Mouse (Mus musculus) midbrain, embryonic 15.5 days (tissue): ENCODE data around the gene Atp6v0a2. TPM values are rescaled to one million over a fixed set of nuclear protein-coding genes. Genes with fewer than 3 reads are reported as not detected.
"Not testable (repeated sequence)": the region's sequence is repeated elsewhere in the genome, so short reads cannot be mapped to it uniquely, and the experiment has no call there.

ENCODE experiments used
- ATAC-seq: fragments of 200-750 bp; cut with Nextera tagmentation; replicated peaks from 2 replicates; pipeline ENCODE4 v1.8.0; 2017; ENCODE audit warnings: moderate TSS enrichment
- H3K27ac ChIP-seq: fragments of 300-500 bp; sonication (generic); 2 replicates; pipeline ENCODE4 v1.5.1; 2015; ENCODE audit warnings: mild to moderate bottlenecking, inconsistent platforms
- H3K27me3 ChIP-seq: fragments of 300-500 bp; sonication (generic); replicated peaks from 2 replicates; pipeline ENCODE4 v1.6.1; 2015; ENCODE audit warnings: inconsistent platforms
- H3K36me3 ChIP-seq: fragments of 300-500 bp; sonication (generic); replicated peaks from 2 replicates; pipeline ENCODE4 v1.6.1; 2015; ENCODE audit warnings: inconsistent platforms
- H3K4me1 ChIP-seq: fragments of 300-500 bp; sonication (generic); 2 replicates; pipeline ENCODE4 v1.6.1; 2015; ENCODE audit warnings: inconsistent platforms
- H3K4me2 ChIP-seq: fragments of 300-500 bp; sonication (generic); 2 replicates; pipeline ENCODE4 v1.6.1; 2015; ENCODE audit warnings: inconsistent platforms, mild to moderate bottlenecking, moderate library complexity
- H3K4me3 ChIP-seq: fragments of 300-500 bp; sonication (generic); 2 replicates; pipeline ENCODE4 v1.5.1; 2015; ENCODE audit warnings: mild to moderate bottlenecking, inconsistent platforms
- H3K9ac ChIP-seq: fragments of 300-500 bp; sonication (generic); 2 replicates; pipeline ENCODE4 v1.6.1; 2015; ENCODE audit warnings: mild to moderate bottlenecking, inconsistent platforms
- H3K9me3 ChIP-seq: fragments of 300-500 bp; sonication (generic); 2 replicates; pipeline ENCODE4 v1.6.1; 2016; ENCODE audit warnings: inconsistent platforms
- WGBS: fragments of 180-500 bp; shearing (Covaris S2); methylation state at CpG from one replicate; pipeline ENCODE4 v1.1.7; 2015; ENCODE audit warnings: mixed read lengths; 5-methylcytosine and 5-hydroxymethylcytosine counted together
- polyA plus RNA-seq: library from polyadenylated mRNA; unstranded; fragments of >200 nt; fragmentation: Nextera tagmentation; extraction: Ambion mirVana; gene quantifications from 2 replicates; pipeline ENCODE4 v1.2.1, GENCODE M21; 2015

The Atp6v0a2 gene
- polyA plus RNA-seq, 1 experiment from 2014 or later = 44.4 TPM

- no peak for ATAC-seq
- H3K27ac ChIP-seq = no peak overlapping the region
- 87% methylated on average over 10 of the region's 10 CpGs for WGBS
- H3K4me3 ChIP-seq = no peak overlapping the region
- no peaks in the 10 kb centered on the region for H3K4me1 ChIP-seq
- no peaks in the 10 kb centered on the region for H3K27me3 ChIP-seq
- H3K4me2 ChIP-seq = no peak overlapping the region
- peaks cover 8% of the 10 kb centered on the region; the same call in 1 of the 2 replicates for H3K36me3 ChIP-seq
- H3K9ac ChIP-seq = no peak overlapping the region
- H3K9me3 ChIP-seq = no peaks in the 10 kb centered on the region
Observed at GRCm38 (mm10) chr5:124618711-124619110, 9.7 kb upstream of the Atp6v0a2 start.

- no peaks in the 10 kb centered on the region for H3K27me3 ChIP-seq
- 63% methylated on average over 13 of the region's 13 CpGs for WGBS
- H3K27ac ChIP-seq = no peak overlapping the region
- H3K4me2 ChIP-seq = no peak overlapping the region
- no peak overlapping the region for H3K4me3 ChIP-seq
- peaks cover 8% of the 10 kb centered on the region; the same call in 1 of the 2 replicates for H3K36me3 ChIP-seq
- ATAC-seq = no peak
- H3K4me1 ChIP-seq = no peaks in the 10 kb centered on the region
- H3K9ac ChIP-seq = no peak overlapping the region
- no peaks in the 10 kb centered on the region for H3K9me3 ChIP-seq
Observed at GRCm38 (mm10) chr5:124621362-124621761, 7.0 kb upstream of the Atp6v0a2 start.

- Histone ChIP-seq H3K36me3 (peaks cover 5% of the 10 kb centered on the region; the same call in 1 of the 2 replicates), H3K4me2 (no peak overlapping the region), H3K9me3 (no peaks in the 10 kb centered on the region), H3K9ac (no peak overlapping the region), H3K27me3 (no peaks in the 10 kb centered on the region), H3K4me3 (no peak overlapping the region), H3K4me1 (peaks cover 1% of the 10 kb centered on the region), H3K27ac (no peak overlapping the region)
- WGBS = 85% methylated on average over 15 of the region's 15 CpGs
- ATAC-seq = no peak
Observed at GRCm38 (mm10) chr5:124622890-124623289, 5.5 kb upstream of the Atp6v0a2 start.

GRCm38 (mm10) chr5:124624291-124624690 lies 4.1 kb upstream of the Atp6v0a2 start:
- no peak for ATAC-seq
- no peaks in the 10 kb centered on the region for H3K9me3 ChIP-seq
- H3K27ac ChIP-seq = no peak overlapping the region
- 0 out of 2 replicates have a peak, but pooled peaks cover 5% of the 10 kb centered on the region for H3K36me3 ChIP-seq
- no peak overlapping the region for H3K9ac ChIP-seq
- no peak overlapping the region for H3K4me3 ChIP-seq
- H3K27me3 ChIP-seq = no peaks in the 10 kb centered on the region
- 92% methylated on average over 9 of the region's 9 CpGs for WGBS
- no peak overlapping the region for H3K4me2 ChIP-seq
- H3K4me1 ChIP-seq = peaks cover 8% of the 10 kb centered on the region

- peak overlapping the region; percentile 83 for H3K4me2 ChIP-seq
- WGBS = 25% methylated on average over 11 of the region's 11 CpGs
- peak overlapping the region; percentile 89 for H3K9ac ChIP-seq
- no peaks in the 10 kb centered on the region for H3K9me3 ChIP-seq
- H3K27me3 ChIP-seq = no peaks in the 10 kb centered on the region
- peak overlapping the region; percentile 85 for H3K4me3 ChIP-seq
- ATAC-seq = no peak; the same call in 1 of the 2 replicates
- H3K27ac ChIP-seq = no peak overlapping the region
- peaks cover 19% of the 10 kb centered on the region for H3K4me1 ChIP-seq
- H3K36me3 ChIP-seq = peaks cover 5% of the 10 kb centered on the region
Observed at GRCm38 (mm10) chr5:124629641-124630040, 1.3 kb downstream of the Atp6v0a2 start.

GRCm38 (mm10) chr5:124631685-124632084 lies 3.3 kb downstream of the Atp6v0a2 start:
- ATAC-seq = no peak
- 94% methylated on average over 11 of the region's 11 CpGs for WGBS
- Histone ChIP-seq H3K27me3 (no peaks in the 10 kb centered on the region), H3K9ac (no peak overlapping the region), H3K27ac (no peak overlapping the region), H3K4me3 (no peak overlapping the region), H3K9me3 (no peaks in the 10 kb centered on the region), H3K4me1 (peaks cover 19% of the 10 kb centered on the region), H3K4me2 (no peak overlapping the region), H3K36me3 (peaks cover 18% of the 10 kb centered on the region)

GRCm38 (mm10) chr5:124632461-124632860 lies 4.1 kb downstream of the Atp6v0a2 start:
- WGBS = 82% methylated on average over 5 of the region's 5 CpGs
- Histone ChIP-seq H3K4me1 (peaks cover 19% of the 10 kb centered on the region), H3K36me3 (peaks cover 25% of the 10 kb centered on the region), H3K27ac (no peak overlapping the region), H3K4me2 (no peak overlapping the region), H3K27me3 (no peaks in the 10 kb centered on the region), H3K4me3 (no peak overlapping the region), H3K9ac (no peak overlapping the region), H3K9me3 (no peaks in the 10 kb centered on the region)
- no peak for ATAC-seq

GRCm38 (mm10) chr5:124633425-124633824 lies 5.0 kb downstream of the Atp6v0a2 start:
- ATAC-seq = no peak
- H3K36me3 ChIP-seq = peaks cover 33% of the 10 kb centered on the region
- no peak overlapping the region for H3K27ac ChIP-seq
- WGBS = 90% methylated on average over 2 of the region's 2 CpGs
- H3K4me3 ChIP-seq = no peak overlapping the region
- no peak overlapping the region for H3K9ac ChIP-seq
- H3K4me1 ChIP-seq = peaks cover 13% of the 10 kb centered on the region
- H3K9me3 ChIP-seq = no peaks in the 10 kb centered on the region
- H3K4me2 ChIP-seq = no peak overlapping the region
- no peaks in the 10 kb centered on the region for H3K27me3 ChIP-seq

- H3K4me2 ChIP-seq, H3K27ac ChIP-seq, H3K9me3 ChIP-seq, H3K4me3 ChIP-seq, H3K27me3 ChIP-seq, ATAC-seq, H3K4me1 ChIP-seq, H3K9ac ChIP-seq: not testable (repeated sequence)
- peaks cover 49% of the 10 kb centered on the region for H3K36me3 ChIP-seq
- WGBS = 94% methylated on average over 4 of the region's 4 CpGs
Observed at GRCm38 (mm10) chr5:124635068-124635467, 6.7 kb downstream of the Atp6v0a2 start.

GRCm38 (mm10) chr5:124636139-124636538 lies 7.8 kb downstream of the Atp6v0a2 start:
- no peak overlapping the region for H3K4me2 ChIP-seq
- WGBS = 98% methylated on average over 3 of the region's 3 CpGs

GRCm38 (mm10) chr5:124636694-124637093 lies 8.3 kb downstream of the Atp6v0a2 start:
- Histone ChIP-seq H3K27ac (no peak overlapping the region), H3K4me3 (no peak overlapping the region), H3K9me3 (no peaks in the 10 kb centered on the region), H3K27me3 (no peaks in the 10 kb centered on the region), H3K9ac (no peak overlapping the region), H3K36me3 (peaks cover 60% of the 10 kb centered on the region), H3K4me2 (no peak overlapping the region), H3K4me1 (no peaks in the 10 kb centered on the region)
- no peak for ATAC-seq
- WGBS = 98% methylated on average over 4 of the region's 4 CpGs

More at GRCm38 (mm10) chr5:124636139-124636538, 7.8 kb downstream of the Atp6v0a2 start:
- Histone ChIP-seq H3K27ac (no peak overlapping the region), H3K9ac (no peak overlapping the region), H3K36me3 (peaks cover 54% of the 10 kb centered on the region), H3K4me1 (no peaks in the 10 kb centered on the region), H3K9me3 (no peaks in the 10 kb centered on the region), H3K27me3 (no peaks in the 10 kb centered on the region), H3K4me3 (no peak overlapping the region)
- ATAC-seq = no peak

GRCm38 (mm10) chr5:124637300-124637699 lies 8.9 kb downstream of the Atp6v0a2 start:
- Histone ChIP-seq H3K9ac (no peak overlapping the region), H3K4me3 (no peak overlapping the region), H3K4me1 (no peaks in the 10 kb centered on the region), H3K36me3 (peaks cover 65% of the 10 kb centered on the region), H3K27ac (no peak overlapping the region), H3K4me2 (no peak overlapping the region), H3K27me3 (no peaks in the 10 kb centered on the region), H3K9me3 (no peaks in the 10 kb centered on the region)
- WGBS = 91% methylated on average over 11 of the region's 11 CpGs
- ATAC-seq = no peak

- no peaks in the 10 kb centered on the region for H3K9me3 ChIP-seq
- H3K4me1 ChIP-seq = no peaks in the 10 kb centered on the region
- no peak overlapping the region for H3K9ac ChIP-seq
- no peaks in the 10 kb centered on the region for H3K27me3 ChIP-seq
- H3K4me2 ChIP-seq = no peak overlapping the region
- H3K36me3 ChIP-seq = peaks cover 70% of the 10 kb centered on the region
- H3K4me3 ChIP-seq = no peak overlapping the region
- H3K27ac ChIP-seq = no peak overlapping the region
- 96% methylated on average over 13 of the region's 13 CpGs for WGBS
- no peak for ATAC-seq
Observed at GRCm38 (mm10) chr5:124637836-124638235, 9.5 kb downstream of the Atp6v0a2 start.
